Mouse (Mus musculus): Measurements from ENCODE around the gene Antxr1. TPM values are rescaled to one million over a fixed set of nuclear protein-coding genes. Genes with fewer than 3 reads are reported as not detected.

Gene Antxr1
- total RNA-seq, 1 experiment from 2014 or later: 0.10 TPM

DNA sequence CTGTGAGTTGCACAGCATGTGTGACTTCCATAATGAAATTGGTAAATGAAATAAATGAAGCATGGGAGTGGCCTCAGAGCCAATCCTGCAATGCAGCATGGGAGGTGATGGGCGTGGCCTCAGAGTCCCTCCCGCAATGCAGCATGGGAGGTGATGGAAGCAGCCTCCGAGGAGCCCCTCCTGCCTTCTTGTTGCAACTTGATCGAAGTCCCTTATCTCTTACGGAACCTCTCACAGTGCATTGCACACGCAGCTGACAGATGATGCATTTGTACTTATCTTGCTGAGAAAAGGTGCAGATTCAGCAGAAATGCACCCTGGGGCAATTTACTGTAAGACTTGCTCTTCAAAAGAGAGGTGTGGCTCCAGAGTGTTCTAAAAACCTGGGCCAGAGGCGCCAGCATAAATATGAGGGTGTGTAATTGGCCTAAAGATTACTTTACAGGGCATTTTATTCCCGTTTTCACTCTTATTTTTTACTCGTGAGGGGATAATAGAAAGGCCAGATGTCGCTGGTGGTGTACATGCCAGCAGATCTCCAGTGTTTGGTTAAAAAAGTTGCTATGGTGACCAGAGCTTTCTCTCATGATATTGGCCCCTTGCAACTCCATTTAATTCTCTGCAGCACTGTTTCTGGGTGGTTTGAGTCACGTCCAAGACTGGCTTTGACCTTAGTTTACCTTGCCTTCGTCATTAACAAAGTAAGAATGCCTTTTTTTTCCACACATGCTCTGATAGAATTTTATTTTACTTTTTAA lies 195.6 kb downstream of the Antxr1 start:
- ATAC-seq (replicated peaks in 1 of 2; ENCODE audit: insufficient read depth in 1 of 2, low FRiP score in 2 of 2, low TSS enrichment in 1 of 2, low read depth in 1 of 2, poor library complexity in 2 of 2, severe bottlenecking in 2 of 2): no peak

DNA sequence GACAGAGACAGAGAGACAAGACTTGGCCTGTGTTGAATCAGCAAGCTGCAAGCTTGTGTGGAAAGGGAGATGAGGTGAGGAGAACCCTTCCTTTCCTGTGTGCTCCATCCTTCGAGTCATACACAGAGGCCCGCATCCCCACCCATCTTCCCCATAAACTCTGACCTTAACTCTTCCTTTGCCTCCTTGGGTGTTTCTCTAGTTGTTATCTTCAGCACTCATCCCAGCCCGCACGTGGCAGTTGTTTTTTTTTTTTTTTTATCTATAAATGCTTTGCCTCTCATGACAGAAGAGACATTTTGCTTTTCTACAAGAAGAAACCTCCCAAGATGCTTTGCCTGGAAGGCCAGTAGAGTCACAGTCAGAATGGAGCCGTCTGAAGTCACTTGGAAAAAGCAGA lies 197.1 kb downstream of the Antxr1 start:
- no peak for ATAC-seq (replicated peaks in 1 of 2; ENCODE audit: insufficient read depth in 1 of 2, low FRiP score in 2 of 2, low TSS enrichment in 1 of 2, low read depth in 1 of 2, poor library complexity in 2 of 2, severe bottlenecking in 2 of 2)

DNA sequence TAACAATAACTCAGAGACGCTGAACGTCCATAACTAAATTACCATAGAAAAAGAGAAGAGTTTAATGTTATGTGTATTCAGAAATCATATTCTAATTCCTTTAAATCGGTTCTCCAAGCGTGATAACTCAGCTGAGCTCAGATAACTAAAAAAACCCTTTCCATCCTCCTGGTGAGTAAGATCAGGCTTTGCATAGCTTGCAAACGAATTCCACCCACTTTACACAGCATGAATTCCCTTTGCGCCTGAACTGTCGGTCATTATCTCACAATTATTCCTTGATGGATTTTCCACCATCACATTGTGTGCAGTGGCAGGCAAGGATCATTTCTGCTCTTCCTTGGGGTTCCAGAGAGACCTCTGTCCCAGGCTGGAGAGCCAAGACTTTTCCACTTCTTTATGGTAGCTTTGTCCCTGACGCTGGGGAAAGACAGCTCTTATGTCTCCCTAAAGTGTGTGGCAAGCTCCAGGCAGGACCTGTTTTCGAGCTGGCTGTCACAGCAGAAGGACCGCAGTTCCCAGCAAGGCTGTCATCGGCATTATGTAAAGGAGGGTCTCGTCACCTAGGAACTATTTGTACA lies 201.6 kb downstream of the Antxr1 start:
- ATAC-seq (replicated peaks in 1 of 2; ENCODE audit: insufficient read depth in 1 of 2, low FRiP score in 2 of 2, low TSS enrichment in 1 of 2, low read depth in 1 of 2, poor library complexity in 2 of 2, severe bottlenecking in 2 of 2): no peak

DNA sequence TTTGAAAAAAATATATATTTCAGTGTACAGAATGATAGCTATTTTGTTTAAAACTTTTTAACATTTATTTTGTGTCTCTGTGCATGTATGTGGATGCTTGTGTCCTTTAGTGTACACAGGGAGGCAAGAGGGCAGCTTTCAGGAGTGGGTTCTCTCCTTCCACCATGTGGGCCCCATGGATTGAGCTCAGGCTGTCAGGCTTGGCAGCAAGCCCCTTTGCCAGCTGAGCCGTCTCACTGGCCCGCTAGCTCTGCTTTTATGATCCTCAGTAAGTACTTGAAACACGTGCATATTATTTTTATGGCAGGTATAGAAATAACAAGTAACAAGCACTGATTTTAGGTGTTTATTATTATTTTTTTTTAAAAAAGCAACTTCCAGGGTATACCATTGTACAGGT lies 202.1 kb downstream of the Antxr1 start:
- ATAC-seq (replicated peaks in 1 of 2; ENCODE audit: insufficient read depth in 1 of 2, low FRiP score in 2 of 2, low TSS enrichment in 1 of 2, low read depth in 1 of 2, poor library complexity in 2 of 2, severe bottlenecking in 2 of 2): no peak

DNA sequence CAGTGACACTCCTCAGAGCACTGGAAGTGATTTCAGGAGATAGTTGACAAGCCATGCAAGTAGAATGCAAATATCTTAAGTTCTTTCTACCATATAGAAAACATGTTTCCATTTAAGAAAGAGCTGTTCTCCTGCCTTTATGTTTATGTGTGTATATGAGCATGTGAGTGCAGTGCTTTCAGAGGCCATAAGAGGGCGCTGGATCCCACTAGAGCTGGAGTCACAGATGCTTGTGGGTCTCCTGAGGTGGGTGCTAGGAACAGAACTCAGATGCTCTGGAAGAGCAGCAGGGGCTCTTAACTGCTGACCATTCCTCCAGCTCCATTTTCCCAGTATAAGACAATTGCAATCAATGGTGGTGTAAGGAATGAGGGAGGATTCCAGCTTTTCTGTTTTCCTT lies 204.5 kb downstream of the Antxr1 start:
- no peak for ATAC-seq (replicated peaks in 1 of 2; ENCODE audit: insufficient read depth in 1 of 2, low FRiP score in 2 of 2, low TSS enrichment in 1 of 2, low read depth in 1 of 2, poor library complexity in 2 of 2, severe bottlenecking in 2 of 2)

DNA sequence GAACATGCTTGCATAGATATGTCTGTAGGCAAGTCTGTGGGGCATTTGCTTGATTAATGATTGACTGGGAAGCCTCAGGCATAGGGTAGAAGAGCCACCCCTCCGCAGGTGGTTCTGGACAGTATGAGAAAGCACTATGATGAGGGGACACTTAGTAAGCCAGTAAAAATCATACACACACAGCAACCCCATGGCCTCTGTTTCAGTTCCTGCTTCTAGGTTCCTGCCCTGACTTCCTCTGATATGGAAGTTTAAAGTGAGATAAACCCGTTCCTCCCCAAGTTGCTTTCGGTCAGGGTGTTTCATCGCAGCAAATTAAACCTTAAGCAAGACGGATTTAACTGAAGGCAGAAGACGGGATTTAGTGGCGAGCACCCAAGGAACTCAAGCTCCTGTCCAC lies 205.0 kb downstream of the Antxr1 start:
- no peak for ATAC-seq (replicated peaks in 1 of 2; ENCODE audit: insufficient read depth in 1 of 2, low FRiP score in 2 of 2, low TSS enrichment in 1 of 2, low read depth in 1 of 2, poor library complexity in 2 of 2, severe bottlenecking in 2 of 2)

DNA sequence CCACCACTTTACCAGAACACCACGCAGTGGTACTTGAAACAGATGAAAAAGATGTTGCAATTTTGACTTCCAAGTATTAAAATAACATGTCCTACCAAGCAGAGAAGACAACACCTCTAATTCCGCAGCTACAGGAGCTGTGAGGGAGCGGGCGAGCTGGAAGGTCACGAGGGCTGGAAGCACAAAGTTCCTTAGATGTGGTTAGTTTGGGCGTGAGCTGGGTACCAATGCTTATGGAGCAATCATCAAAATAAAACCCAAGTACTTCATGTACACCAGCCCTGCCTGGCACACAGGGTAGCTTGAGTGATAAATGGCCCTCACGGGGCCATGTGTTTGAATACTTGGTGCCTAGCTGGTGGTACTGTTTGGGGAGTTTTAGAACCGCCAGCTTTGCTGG lies 205.8 kb downstream of the Antxr1 start:
- no peak for ATAC-seq (replicated peaks in 1 of 2; ENCODE audit: insufficient read depth in 1 of 2, low FRiP score in 2 of 2, low TSS enrichment in 1 of 2, low read depth in 1 of 2, poor library complexity in 2 of 2, severe bottlenecking in 2 of 2)

DNA sequence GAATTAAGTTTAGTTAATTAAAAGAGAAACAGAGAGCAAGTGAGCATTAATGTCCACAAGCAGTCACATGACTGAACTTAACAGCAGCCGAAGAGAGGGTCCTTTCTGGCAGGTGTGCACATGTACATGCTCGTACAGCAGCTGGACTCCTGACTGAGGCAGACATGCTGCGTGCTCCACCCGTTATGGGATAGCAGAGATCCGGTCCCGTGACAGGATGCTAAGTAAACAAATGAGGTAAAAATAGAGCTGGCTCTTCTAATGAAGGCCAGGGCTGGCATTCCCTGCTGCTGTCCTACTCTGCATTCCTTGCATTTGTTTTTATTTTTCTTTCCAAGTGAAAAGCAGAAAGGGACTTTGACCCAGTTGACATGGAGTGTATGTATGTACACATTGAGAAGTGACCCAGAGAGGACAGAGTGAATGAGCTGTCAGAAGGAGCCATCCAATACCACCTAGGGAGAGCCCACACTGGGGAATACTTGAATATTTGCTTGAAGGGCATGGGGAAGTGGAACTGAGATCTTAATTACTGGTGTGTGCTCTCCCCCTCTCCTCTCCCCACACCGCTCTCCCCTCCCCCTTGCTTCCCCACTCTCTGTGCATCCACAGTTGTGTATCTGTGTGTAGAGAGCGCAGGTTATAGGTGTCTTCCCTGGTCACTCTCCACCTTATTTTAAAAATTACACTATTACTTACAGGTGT lies 208.4 kb downstream of the Antxr1 start:
- ATAC-seq (replicated peaks in 1 of 2; ENCODE audit: insufficient read depth in 1 of 2, low FRiP score in 2 of 2, low TSS enrichment in 1 of 2, low read depth in 1 of 2, poor library complexity in 2 of 2, severe bottlenecking in 2 of 2): no peak; a peak in 1 of 4 replicates

DNA sequence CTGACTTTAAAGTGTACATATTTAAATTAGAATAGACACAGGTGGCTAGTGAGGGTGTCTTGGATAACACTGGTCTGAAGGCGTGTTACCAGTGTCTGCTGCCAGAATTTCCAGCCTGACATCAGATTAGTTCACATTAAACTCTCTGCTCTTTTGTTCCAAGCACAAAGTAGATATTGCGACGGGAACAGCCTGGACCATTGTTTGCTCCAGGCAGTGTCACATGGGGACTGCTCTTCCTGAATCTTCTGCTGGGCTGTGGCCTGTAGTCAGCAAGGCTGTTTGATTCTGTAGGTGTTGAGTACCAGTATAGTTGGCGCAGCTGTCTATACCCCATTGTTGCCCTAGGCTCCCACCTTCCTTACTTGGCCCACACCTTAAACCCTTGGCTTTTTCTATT lies 211.6 kb downstream of the Antxr1 start:
- ATAC-seq (replicated peaks in 1 of 2; ENCODE audit: insufficient read depth in 1 of 2, low FRiP score in 2 of 2, low TSS enrichment in 1 of 2, low read depth in 1 of 2, poor library complexity in 2 of 2, severe bottlenecking in 2 of 2): no peak

DNA sequence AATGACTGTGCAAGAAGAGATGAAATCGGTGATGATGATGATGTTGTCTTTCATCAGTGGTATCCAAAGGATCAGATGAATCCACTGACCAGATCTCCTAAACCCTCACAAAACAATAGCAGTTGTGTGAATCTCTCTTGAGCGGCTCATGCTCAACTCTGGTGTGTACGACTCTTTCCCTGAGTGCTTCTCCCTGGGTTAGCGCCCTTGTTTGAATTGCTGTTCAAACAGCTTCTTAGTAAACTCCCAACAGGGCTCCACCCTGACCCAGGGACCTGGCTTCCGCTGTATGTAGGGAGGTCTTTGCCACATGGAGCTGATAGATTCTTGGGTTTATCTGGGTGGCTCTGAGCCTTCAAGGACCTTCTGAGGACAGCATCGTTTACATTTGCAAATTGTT lies 212.2 kb downstream of the Antxr1 start:
- no peak for ATAC-seq (replicated peaks in 1 of 2; ENCODE audit: insufficient read depth in 1 of 2, low FRiP score in 2 of 2, low TSS enrichment in 1 of 2, low read depth in 1 of 2, poor library complexity in 2 of 2, severe bottlenecking in 2 of 2)

DNA sequence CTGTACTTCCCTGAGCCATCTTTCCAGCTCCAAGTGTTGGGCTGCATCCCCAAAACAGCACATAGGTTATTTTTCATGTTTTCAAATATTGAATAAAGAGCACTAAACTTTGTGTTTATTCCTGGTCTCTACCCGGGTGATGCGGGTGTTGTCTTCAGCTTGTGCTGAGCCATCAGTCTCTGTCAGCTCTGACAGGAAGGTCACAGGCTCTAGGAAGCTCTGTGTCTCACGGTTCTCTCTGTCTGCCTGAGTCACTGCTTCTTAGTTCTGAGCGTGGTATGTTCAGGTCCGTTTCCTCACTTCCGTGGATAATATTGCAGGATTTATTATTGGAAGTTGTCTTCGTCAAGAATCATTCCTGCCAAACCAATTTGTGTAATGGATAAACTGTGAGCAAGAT lies 213.7 kb downstream of the Antxr1 start:
- ATAC-seq (replicated peaks in 1 of 2; ENCODE audit: insufficient read depth in 1 of 2, low FRiP score in 2 of 2, low TSS enrichment in 1 of 2, low read depth in 1 of 2, poor library complexity in 2 of 2, severe bottlenecking in 2 of 2): no peak

DNA sequence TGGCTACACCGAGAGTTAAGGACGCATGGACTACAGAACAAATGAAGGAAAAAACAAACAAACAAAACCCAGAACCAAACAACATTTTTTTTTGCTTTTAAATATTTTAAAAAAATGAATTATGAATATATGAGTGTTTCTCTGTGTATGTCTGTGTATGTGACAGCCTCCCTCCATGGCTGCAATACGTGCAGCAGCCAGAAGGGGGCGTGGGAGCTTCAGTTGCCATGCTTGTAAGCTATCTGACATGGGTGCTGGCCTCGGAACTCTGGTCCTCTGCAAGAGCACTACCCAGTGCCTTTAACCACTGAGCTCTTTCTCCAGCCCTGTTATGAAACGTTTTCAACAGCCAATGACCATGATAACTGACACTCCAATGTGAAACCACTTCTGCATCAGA lies 215.0 kb downstream of the Antxr1 start:
- no peak for ATAC-seq (replicated peaks in 1 of 2; ENCODE audit: insufficient read depth in 1 of 2, low FRiP score in 2 of 2, low TSS enrichment in 1 of 2, low read depth in 1 of 2, poor library complexity in 2 of 2, severe bottlenecking in 2 of 2)

DNA sequence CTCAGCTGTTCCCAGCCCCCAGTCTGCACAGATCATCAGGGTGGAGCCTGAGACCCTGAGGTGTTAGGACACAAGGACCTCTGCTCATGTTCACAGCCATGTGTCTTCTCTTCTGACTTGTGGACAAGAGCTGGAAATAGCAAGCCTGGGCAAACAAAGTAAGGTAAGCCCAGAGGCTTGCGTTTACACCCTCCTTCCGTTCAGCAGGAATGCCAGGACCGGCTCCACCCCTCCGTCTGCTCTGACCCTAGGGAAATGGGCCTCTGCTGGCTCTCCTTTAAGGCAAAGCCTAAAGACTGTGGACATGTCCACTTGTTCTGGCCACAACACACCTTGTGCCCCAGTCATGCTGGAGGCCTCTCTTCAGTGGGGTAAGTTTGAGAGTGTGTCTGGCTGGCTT lies 215.6 kb downstream of the Antxr1 start:
- peak in 1 of 2 experiments; percentile 49; a peak in 2 of 4 replicates for ATAC-seq (replicated peaks in 1 of 2; ENCODE audit: insufficient read depth in 1 of 2, low FRiP score in 2 of 2, low TSS enrichment in 1 of 2, low read depth in 1 of 2, poor library complexity in 2 of 2, severe bottlenecking in 2 of 2)

DNA sequence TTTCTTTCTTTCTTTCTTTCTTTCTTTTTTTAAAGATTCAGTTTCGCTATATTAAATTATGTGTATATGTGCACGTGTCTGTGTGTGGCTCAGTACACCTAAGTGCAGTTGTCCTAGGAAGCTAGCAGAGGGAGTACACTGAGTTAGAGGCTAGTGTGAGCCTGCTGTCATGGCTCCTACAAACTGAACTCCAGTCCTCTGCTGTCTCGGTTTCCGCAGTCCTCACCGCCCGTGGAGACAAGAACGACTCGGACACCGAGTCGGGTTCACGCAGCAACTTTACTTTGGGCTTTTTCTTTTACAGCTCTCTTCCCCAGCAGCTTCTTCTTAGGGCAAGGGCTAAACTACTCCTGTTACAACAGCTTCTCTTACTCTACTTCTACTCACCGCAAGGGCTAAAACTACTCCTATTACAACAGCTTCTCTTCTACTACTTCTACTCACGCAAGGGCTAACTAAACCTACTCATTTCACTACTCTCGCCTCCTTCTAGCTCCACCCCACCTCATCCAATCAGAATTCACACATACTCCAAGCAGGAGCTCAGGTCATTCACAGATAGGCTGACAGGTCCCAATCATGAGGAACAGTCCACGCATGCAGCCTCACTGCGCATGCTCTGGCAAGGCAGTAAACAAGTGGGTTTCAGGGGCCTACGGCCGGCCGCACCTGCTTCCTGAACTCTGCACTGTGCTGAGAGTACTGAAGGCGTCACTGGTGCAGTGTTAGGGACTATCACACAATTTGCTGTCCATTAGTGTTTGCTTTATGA lies 216.4 kb downstream of the Antxr1 start:
- ATAC-seq (replicated peaks in 1 of 2; ENCODE audit: insufficient read depth in 1 of 2, low FRiP score in 2 of 2, low TSS enrichment in 1 of 2, low read depth in 1 of 2, poor library complexity in 2 of 2, severe bottlenecking in 2 of 2): peak; percentile 87 to 88

DNA sequence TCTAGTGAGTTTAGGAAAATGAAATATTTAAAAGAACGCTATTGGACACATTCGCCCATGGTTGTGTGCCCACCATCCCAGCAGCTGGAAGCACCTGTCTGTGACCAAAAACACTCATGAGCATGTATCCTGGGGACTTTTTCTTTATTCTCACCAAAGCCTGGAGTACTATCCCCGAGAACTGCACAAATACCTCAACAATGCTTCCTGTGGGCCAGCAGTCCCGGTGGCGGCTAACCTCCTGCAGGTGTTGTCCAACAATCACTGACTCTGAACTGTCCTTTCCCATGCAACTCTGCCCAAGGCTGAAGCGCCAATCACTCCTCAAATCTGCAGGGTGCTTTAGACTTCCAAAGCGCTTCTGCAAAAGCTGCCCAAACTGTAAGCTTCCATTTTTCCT lies 219.0 kb downstream of the Antxr1 start:
- ATAC-seq (replicated peaks in 1 of 2; ENCODE audit: insufficient read depth in 1 of 2, low FRiP score in 2 of 2, low TSS enrichment in 1 of 2, low read depth in 1 of 2, poor library complexity in 2 of 2, severe bottlenecking in 2 of 2): no peak

DNA sequence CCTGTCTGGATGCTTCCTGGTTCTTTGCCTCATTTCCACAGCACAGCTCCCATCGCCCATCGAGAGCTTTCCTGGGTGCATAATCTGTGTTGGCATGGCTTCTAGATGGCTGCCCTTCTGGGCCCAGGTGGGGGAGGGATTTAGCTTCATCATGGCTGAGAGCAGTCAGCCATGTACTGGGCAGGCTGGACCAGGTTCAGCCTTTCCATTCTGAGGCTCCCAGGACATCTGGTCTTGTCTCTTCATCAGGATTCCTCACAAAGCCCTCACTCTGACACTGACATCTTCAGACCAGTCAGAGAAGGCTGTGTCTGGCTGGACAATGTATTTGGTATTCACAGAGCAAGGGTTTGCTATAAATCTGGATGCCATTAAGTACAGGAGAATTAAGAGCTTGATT lies 219.6 kb downstream of the Antxr1 start:
- no peak for ATAC-seq (replicated peaks in 1 of 2; ENCODE audit: insufficient read depth in 1 of 2, low FRiP score in 2 of 2, low TSS enrichment in 1 of 2, low read depth in 1 of 2, poor library complexity in 2 of 2, severe bottlenecking in 2 of 2)

DNA sequence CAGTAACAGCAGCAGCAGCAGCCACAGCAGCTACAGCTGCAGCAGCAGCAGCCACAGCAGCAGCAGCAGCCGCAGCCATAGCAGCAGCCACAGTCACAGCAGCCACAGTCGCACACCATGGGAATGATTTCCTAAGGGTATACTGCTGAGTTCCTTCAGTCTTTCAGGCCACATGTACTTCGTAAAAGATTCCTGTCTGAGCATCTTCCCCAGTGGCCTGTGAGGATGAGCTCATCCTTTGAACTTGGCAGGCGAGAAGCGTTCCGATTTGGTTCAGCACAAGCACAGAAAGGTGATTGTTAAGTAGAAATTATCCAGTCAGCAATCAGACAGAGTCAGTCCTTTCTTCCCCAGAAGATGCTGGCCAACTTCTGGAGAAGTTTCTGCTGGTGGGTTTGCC lies 223.5 kb downstream of the Antxr1 start:
- no peak for ATAC-seq (replicated peaks in 1 of 2; ENCODE audit: insufficient read depth in 1 of 2, low FRiP score in 2 of 2, low TSS enrichment in 1 of 2, low read depth in 1 of 2, poor library complexity in 2 of 2, severe bottlenecking in 2 of 2)

DNA sequence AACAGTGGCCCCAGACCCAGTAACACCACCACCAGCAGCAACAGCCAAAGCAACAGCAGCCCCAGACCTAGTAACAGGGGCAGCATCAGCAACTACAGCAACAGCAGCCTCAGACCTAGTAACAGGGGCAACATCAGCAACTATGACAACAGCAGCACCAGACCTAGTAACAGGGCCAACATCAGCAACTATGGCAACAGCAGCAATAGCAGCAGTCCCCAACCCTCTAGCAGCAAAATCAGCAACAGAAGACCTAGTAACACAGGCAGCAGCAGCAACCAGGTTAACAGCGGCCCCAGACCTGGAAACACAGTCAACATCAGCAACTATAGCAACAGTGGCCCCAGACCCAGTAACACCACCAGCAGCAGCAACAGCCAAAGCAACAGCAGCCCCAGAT lies 224.1 kb downstream of the Antxr1 start:
- no peak for ATAC-seq (replicated peaks in 1 of 2; ENCODE audit: insufficient read depth in 1 of 2, low FRiP score in 2 of 2, low TSS enrichment in 1 of 2, low read depth in 1 of 2, poor library complexity in 2 of 2, severe bottlenecking in 2 of 2)
